Mouse (Mus musculus) neural tube, embryonic 13.5 days (tissue): ENCODE results near the gene Sp6. TPM values are rescaled to one million over a fixed set of nuclear protein-coding genes. Genes with fewer than 3 reads are reported as not detected.

Source experiments
- ATAC-seq: fragments of 200-750 bp; cut with Nextera tagmentation; 2 replicates; pipeline ENCODE4 v1.8.0; 2017; ENCODE audit warnings: low read depth, mild to moderate bottlenecking, moderate TSS enrichment, moderate library complexity
- H3K27ac ChIP-seq: fragments of 300-500 bp; sonication (generic); replicated peaks from 2 replicates; pipeline ENCODE4 v1.5.1; 2015; ENCODE audit warnings: moderate library complexity, mild to moderate bottlenecking, inconsistent platforms
- H3K27me3 ChIP-seq: fragments of 300-500 bp; sonication (generic); 2 replicates; pipeline ENCODE4 v1.6.1; 2015; ENCODE audit warnings: mild to moderate bottlenecking, inconsistent platforms
- H3K36me3 ChIP-seq: fragments of 300-500 bp; sonication (generic); 2 replicates; pipeline ENCODE4 v1.6.1; 2015; ENCODE audit warnings: mild to moderate bottlenecking, inconsistent platforms
- H3K4me1 ChIP-seq: fragments of 300-500 bp; sonication (generic); replicated peaks from 2 replicates; pipeline ENCODE4 v1.6.1; 2015; ENCODE audit warnings: inconsistent platforms
- H3K4me2 ChIP-seq: fragments of 300-500 bp; sonication (generic); 2 replicates; pipeline ENCODE4 v1.6.1; 2015; ENCODE audit warnings: inconsistent platforms, mild to moderate bottlenecking, moderate library complexity
- H3K4me3 ChIP-seq: fragments of 300-500 bp; sonication (generic); 2 replicates; pipeline ENCODE4 v1.5.1; 2015; ENCODE audit warnings: mild to moderate bottlenecking, inconsistent platforms
- H3K9ac ChIP-seq: fragments of 300-500 bp; sonication (generic); 2 replicates; pipeline ENCODE4 v1.6.1; 2015; ENCODE audit warnings: moderate library complexity, mild to moderate bottlenecking, inconsistent platforms
- H3K9me3 ChIP-seq: fragments of 300-500 bp; sonication (generic); 2 replicates; pipeline ENCODE4 v1.6.1; 2016; ENCODE audit warnings: inconsistent platforms
- WGBS: fragments of 180-500 bp; shearing (Covaris S2); methylation state at CpG from one replicate; pipeline ENCODE4 v1.1.7; 2015; 5-methylcytosine and 5-hydroxymethylcytosine counted together
- polyA plus RNA-seq: library from polyadenylated mRNA; unstranded; fragments of >200 nt; fragmentation: Nextera tagmentation; extraction: Ambion mirVana; gene quantifications from 2 replicates; pipeline ENCODE4 v1.2.1, GENCODE M21; 2015

The Sp6 gene
- polyA plus RNA-seq, 1 experiment from 2014 or later = 0.29 TPM

- Histone ChIP-seq H3K27me3 (peaks cover 69% of the 10 kb centered on the region), H3K4me1 (no peaks in the 10 kb centered on the region), H3K4me3 (no peak overlapping the region), H3K4me2 (no peak overlapping the region), H3K36me3 (no peaks in the 10 kb centered on the region), H3K27ac (no peak overlapping the region), H3K9me3 (no peaks in the 10 kb centered on the region), H3K9ac (no peak overlapping the region)
- no peak for ATAC-seq
- WGBS = 58% methylated on average over 8 of the region's 8 CpGs
These were observed 3.9 kb upstream of the Sp6 start for GRCm38 (mm10) chr11:97009198-97009790.

- Histone ChIP-seq H3K9me3 (no peaks in the 10 kb centered on the region), H3K27ac (no peak overlapping the region), H3K27me3 (peaks cover 96% of the 10 kb centered on the region), H3K9ac (peak overlapping the region; percentile 34; the same call in 1 of the 2 replicates), H3K4me1 (peaks cover 33% of the 10 kb centered on the region), H3K4me2 (peak overlapping the region; percentile 50), H3K36me3 (no peaks in the 10 kb centered on the region), H3K4me3 (peak overlapping the region; percentile 31)
- no peak for ATAC-seq
- under 1% methylated on average over 35 of the region's 36 CpGs for WGBS
These were observed 4.7 kb downstream of the Sp6 start for GRCm38 (mm10) chr11:97017696-97018582.

GRCm38 (mm10) chr11:97018583-97019344 is 5.6 kb downstream of the Sp6 start:
- no peak for ATAC-seq
- H3K4me1 ChIP-seq = peaks cover 33% of the 10 kb centered on the region

GRCm38 (mm10) chr11:97019345-97019708 is 6.1 kb downstream of the Sp6 start:
- H3K4me2 ChIP-seq = no peak overlapping the region
- 1% methylated on average over 13 of the region's 13 CpGs for WGBS
- H3K27ac ChIP-seq = no peak overlapping the region

More at GRCm38 (mm10) chr11:97018583-97019344, 5.6 kb downstream of the Sp6 start:
- under 1% methylated on average over 62 of the region's 68 CpGs for WGBS
- peak overlapping the region; percentile 34; the same call in 1 of the 2 replicates for H3K9ac ChIP-seq
- H3K27ac ChIP-seq = no peak overlapping the region
- peak overlapping the region; percentile 50 for H3K4me2 ChIP-seq
- no peaks in the 10 kb centered on the region for H3K36me3 ChIP-seq
- peak overlapping the region; percentile 31 for H3K4me3 ChIP-seq
- H3K9me3 ChIP-seq = no peaks in the 10 kb centered on the region
- H3K27me3 ChIP-seq = peaks cover 96% of the 10 kb centered on the region

GRCm38 (mm10) chr11:97021121-97021765 is 8.0 kb downstream of the Sp6 start:
- Histone ChIP-seq H3K27ac (no peak overlapping the region), H3K4me2 (peak overlapping the region; percentile 73), H3K27me3 (peaks cover 89% of the 10 kb centered on the region), H3K4me3 (peak overlapping the region; percentile 50), H3K9ac (no peak overlapping the region), H3K36me3 (no peaks in the 10 kb centered on the region), H3K4me1 (peaks cover 39% of the 10 kb centered on the region), H3K9me3 (no peaks in the 10 kb centered on the region)
- ATAC-seq = 0 out of 2 replicates have a peak, but pooled peaks have one; percentile 33
- whole genome bisulfite sequencing = 2% methylated on average over 27 of the region's 27 CpGs

More at GRCm38 (mm10) chr11:97019345-97019708, 6.1 kb downstream of the Sp6 start:
- Histone ChIP-seq H3K4me1 (peaks cover 33% of the 10 kb centered on the region), H3K27me3 (peaks cover 96% of the 10 kb centered on the region), H3K9ac (no peak overlapping the region), H3K9me3 (no peaks in the 10 kb centered on the region), H3K4me3 (0 out of 2 replicates have a peak overlapping the region, but pooled peaks have one; percentile 31), H3K36me3 (no peaks in the 10 kb centered on the region)
- no peak; the same call in 1 of the 2 replicates for ATAC-seq

- peaks cover 81% of the 10 kb centered on the region for H3K27me3 ChIP-seq
- ATAC-seq = 0 out of 2 replicates have a peak, but pooled peaks have one; percentile 41
- WGBS = 1% methylated on average over 50 of the region's 50 CpGs
These were observed 8.8 kb downstream of the Sp6 start for GRCm38 (mm10) chr11:97021873-97022484.

GRCm38 (mm10) chr11:97024977-97025376 is 11.8 kb downstream of the Sp6 start:
- Histone ChIP-seq H3K36me3 (no peaks in the 10 kb centered on the region), H3K27ac (no peak overlapping the region), H3K27me3 (peaks cover 53% of the 10 kb centered on the region), H3K4me1 (peaks cover 21% of the 10 kb centered on the region), H3K4me2 (no peak overlapping the region), H3K4me3 (no peak overlapping the region), H3K9me3 (no peaks in the 10 kb centered on the region), H3K9ac (no peak overlapping the region)
- ATAC-seq = no peak
- WGBS = 29% methylated on average over 10 of the region's 10 CpGs

More at GRCm38 (mm10) chr11:97021873-97022484, 8.8 kb downstream of the Sp6 start:
- Histone ChIP-seq H3K4me2 (peak overlapping the region; percentile 73), H3K9me3 (no peaks in the 10 kb centered on the region), H3K4me3 (peak overlapping the region; percentile 50), H3K36me3 (no peaks in the 10 kb centered on the region), H3K4me1 (peaks cover 39% of the 10 kb centered on the region), H3K27ac (no peak overlapping the region), H3K9ac (peak overlapping the region; percentile 70)

- no peaks in the 10 kb centered on the region for H3K9me3 ChIP-seq
- no peaks in the 10 kb centered on the region for H3K36me3 ChIP-seq
- 2% methylated on average over 17 of the region's 17 CpGs for WGBS
- 0 out of 2 replicates have a peak, but pooled peaks have one; percentile 14 for ATAC-seq
- peaks cover 30% of the 10 kb centered on the region for H3K4me1 ChIP-seq
- H3K4me3 ChIP-seq = peak overlapping the region; percentile 18
- H3K27me3 ChIP-seq = peaks cover 45% of the 10 kb centered on the region
- H3K9ac ChIP-seq = peak overlapping the region; percentile 53
- H3K4me2 ChIP-seq = peak overlapping the region; percentile 50
- H3K27ac ChIP-seq = no peak overlapping the region
These were observed 12.6 kb downstream of the Sp6 start for GRCm38 (mm10) chr11:97025721-97026344.

- WGBS = under 1% methylated on average over 25 of the region's 25 CpGs
- Histone ChIP-seq H3K27ac (peak within 1 kb of the TSS; percentile 72), H3K9ac (peak within 1 kb of the TSS; percentile 76), H3K9me3 (no peaks in the 10 kb centered on the region), H3K4me2 (peak within 1 kb of the TSS; percentile 79), H3K4me3 (peak within 1 kb of the TSS; percentile 57), H3K27me3 (peaks cover 4% of the 10 kb centered on the region), H3K36me3 (no peaks in the 10 kb centered on the region), H3K4me1 (peaks cover 15% of the 10 kb centered on the region)
- ATAC-seq = peak; percentile 79
These were observed 16.7 kb downstream of the Sp6 start, which contains the start of gene Scrn2 for GRCm38 (mm10) chr11:97029686-97030417. Gene Scrn2 (plus strand): TSS chr11:97029938.

- Histone ChIP-seq H3K4me1 (peaks cover 15% of the 10 kb centered on the region), H3K9ac (peak overlapping the region; percentile 76), H3K4me3 (peak overlapping the region; percentile 57), H3K4me2 (peak overlapping the region; percentile 79), H3K9me3 (no peaks in the 10 kb centered on the region), H3K27me3 (no peaks in the 10 kb centered on the region), H3K36me3 (no peaks in the 10 kb centered on the region), H3K27ac (peak overlapping the region; percentile 72; the same call in 1 of the 2 replicates)
- no peak for ATAC-seq
- WGBS = 27% methylated on average over 15 of the region's 15 CpGs
These were observed 17.2 kb downstream of the Sp6 start for GRCm38 (mm10) chr11:97030426-97030825.
